Mouse (Mus musculus) 416B (cell line): ENCODE results near the gene Chn2.

ENCODE experiments used
- DNase-seq: peaks from one replicate; pipeline ENCODE4 v3.0.0; 2011; ENCODE audit warnings: low read depth

Gene Chn2

DNA sequence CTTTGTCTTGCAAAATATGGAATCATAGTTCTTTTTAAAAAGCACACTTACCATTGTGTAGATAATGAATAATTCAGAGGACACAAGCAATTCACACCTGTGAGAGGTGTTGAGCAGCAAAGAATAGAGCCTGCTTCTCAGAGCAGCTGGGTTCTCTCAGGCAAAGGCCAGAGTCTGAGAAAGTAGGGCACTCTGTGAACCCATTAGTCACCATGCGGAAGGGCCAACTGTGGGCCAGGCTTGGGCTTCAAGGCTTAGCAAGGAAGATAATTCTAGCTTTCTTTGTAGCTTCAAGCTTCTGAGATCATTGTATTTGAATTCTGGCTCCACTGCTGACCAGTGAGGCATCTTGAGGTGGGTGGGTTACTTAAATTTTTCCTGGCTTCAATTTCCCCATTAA is 2.8 kb downstream of the Chn2 start:
- no peak for DNase-seq

DNA sequence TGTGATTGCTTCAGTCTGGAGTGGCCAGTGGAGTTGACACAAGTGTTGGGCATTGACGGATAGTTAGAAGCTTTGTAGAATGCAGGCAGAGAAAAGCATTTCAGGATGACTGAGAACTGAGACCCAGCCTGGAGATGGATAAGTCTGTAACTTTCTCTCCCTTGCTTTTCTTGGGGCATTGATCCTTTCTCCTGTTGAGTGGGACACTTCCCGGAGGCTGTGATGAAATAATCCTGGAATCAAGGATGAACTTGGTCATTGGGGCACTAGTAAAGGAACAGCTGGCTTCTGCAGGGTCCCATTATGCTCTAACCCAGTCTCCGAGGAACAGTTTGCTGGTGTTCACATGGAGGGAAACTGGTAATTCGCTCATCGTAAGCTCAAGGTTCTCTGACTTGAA is 4.2 kb downstream of the Chn2 start:
- no peak for DNase-seq

GRCm38 (mm10) chr6:54045748-54046721 is 6.7 kb downstream of the Chn2 start:
- no peak for DNase-seq

DNA sequence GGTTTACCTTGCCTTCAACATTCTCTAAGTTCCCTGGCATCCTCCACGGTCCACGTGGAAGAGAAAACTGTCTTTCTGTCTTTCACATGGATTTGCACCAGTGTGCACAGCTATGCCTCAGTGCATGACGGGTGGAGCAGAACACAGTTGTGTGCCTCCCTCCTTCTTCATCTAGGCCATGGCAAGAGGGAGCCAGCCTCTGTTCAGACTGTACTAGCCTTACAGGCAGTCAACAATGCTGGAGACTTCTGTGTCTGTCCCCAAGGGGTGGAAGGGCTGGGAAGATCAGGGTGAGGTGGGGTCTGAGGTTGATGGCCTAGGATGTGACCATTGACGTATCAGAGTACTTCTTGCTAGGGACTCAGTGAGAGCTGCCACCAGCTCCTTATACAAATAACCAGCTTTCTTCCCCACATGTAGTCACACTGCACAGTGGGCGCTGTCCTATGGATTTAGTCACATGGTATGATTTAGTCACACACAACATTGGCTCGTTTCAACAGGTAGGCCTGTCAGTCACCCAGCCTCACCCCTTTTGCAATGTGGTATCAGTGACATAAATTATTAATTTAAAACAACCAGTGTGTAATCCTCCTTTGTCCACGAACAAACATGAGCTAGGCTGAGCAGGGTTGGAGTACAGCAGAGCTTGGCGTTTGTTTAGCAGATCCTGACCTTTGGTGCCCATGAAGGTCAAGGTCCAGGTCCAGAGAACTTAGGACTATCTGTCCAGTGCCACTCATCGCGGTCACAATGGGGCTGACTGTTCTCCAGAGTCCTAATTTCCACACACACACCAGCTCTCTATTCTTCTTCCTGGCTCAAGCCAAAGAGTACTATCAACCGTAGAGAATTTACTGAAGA is 7.8 kb downstream of the Chn2 start:
- DNase-seq = no peak

- no peak for DNase-seq
Observed at GRCm38 (mm10) chr6:54048768-54049167, 9.4 kb downstream of the Chn2 start.

DNA sequence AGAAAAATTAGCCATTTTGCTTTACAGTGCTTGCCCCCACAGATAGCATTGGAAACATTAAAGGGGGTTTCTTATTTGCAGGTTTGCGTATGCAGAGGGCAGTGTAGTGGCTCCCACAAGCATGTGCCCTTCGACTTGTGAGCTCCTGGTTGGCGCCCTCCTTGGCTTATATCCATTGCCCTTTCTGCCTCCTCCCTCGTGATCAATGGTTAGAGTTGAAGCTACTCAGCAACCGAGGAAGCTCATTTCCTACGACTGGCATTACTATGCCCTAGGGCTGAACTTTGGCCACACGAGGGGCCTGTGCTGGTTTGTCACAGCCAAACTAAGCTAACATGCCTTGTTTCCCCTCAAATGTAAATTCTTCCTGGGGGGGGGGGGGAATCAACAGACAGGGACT is 11.8 kb downstream of the Chn2 start:
- no peak for DNase-seq

DNA sequence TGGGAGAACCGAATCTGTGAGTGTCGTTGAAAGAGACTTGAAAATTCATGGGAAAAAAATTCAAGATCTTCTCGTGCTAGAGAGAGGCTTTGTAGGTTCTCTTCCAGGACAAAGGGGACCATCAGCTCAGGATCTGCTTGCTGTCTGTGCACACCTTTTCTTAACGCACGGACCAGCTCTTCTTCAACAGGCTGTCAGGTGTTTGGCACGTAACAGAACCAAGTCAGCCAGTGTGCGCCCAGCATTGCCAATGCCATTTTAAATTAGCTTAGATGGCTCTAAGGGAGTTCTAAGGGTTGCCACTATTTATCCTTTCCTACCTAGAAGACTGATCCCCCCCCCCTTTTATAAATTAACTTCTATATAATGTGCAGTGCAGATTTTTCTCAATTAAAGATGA is 12.8 kb downstream of the Chn2 start:
- DNase-seq = no peak

- no peak for DNase-seq
Observed at GRCm38 (mm10) chr6:54052666-54053065, 13.3 kb downstream of the Chn2 start.

DNA sequence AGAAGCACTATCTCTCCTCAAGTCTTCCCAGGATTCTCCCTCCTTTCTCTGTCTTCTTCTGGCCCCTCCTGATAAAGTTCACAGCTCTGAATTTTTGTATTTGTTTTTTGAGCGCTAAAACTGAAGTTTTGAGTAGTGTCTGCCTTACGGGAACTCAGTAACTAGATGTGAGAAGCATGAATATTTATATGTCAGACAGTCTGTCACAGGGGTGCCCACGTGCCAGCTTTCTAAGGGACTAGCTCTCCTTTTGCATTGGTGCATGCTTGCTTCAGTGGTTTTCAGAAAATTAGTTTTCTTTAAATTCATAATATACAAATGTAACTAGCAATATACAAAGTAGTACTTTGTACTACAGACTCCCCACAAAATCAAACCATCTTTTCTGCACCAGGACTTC is 14.0 kb downstream of the Chn2 start:
- DNase-seq = no peak

GRCm38 (mm10) chr6:54055387-54055786 is 16.0 kb downstream of the Chn2 start:
- no peak for DNase-seq

- DNase-seq = no peak
Observed at GRCm38 (mm10) chr6:54056548-54057532, 17.5 kb downstream of the Chn2 start.

- DNase-seq = no peak
Observed at GRCm38 (mm10) chr6:54057661-54058060, 18.3 kb downstream of the Chn2 start.

DNA sequence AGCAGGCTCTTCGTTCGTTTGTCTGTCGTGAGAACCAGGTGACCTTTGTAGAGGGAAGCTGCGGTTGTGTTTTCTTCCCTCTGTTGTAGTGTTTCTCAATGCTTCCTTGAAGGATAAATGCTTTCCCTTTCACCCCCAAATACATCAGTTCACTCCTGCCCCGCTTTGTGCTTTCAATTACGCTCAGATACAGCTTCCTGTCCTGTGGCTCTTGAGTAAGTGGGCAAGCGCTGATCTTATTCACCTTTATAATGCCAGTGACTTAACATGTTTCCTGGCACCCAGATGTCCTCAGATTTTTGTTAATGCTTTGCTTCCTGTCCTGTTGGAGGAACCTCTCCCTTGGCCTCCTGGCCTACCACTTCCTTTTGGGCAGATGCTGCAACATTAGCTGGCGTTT is 19.5 kb downstream of the Chn2 start:
- peak; percentile 52 for DNase-seq

GRCm38 (mm10) chr6:54060258-54060657 is 20.9 kb downstream of the Chn2 start:
- no peak for DNase-seq

GRCm38 (mm10) chr6:54061375-54061774 is 22.0 kb downstream of the Chn2 start:
- DNase-seq = no peak

DNA sequence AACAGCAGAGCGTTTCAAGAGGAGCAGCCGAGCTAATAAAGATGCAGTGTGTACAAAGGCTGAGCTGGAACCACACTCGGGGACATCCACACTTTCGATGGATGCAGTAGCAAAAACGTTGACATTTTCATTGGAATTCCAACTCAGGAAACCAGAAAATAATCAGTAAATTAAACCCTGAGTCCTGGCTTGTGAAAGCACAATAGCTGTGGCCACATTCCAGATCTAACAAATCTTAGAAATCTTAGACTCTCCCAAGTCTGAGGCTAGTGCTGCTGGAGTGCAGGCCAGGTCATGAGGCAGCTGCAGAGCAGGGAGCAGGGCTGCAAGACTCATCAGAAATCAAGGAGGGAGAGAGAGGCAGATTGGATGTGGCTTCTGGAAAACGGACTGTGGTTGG is 24.5 kb downstream of the Chn2 start:
- DNase-seq = no peak

DNA sequence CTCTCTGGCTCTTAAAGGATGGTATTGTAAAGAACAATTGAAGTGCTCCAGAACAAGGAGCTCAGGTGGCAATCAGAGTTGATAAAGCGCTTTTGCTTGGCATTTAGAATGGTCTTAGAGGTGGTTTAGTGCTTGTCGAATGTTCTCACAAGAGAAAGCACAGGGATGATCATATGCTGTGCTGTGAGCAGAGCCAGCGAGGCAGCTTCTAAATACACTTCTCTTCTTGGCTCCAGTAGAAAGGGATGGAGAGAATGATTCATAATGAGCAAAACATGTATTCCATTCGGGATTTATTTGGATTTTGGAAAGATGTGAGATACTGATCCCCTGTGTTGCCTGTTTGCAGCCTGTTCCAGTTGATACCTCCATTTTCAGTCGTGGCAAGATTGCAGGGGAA is 28.0 kb downstream of the Chn2 start:
- no peak for DNase-seq

DNA sequence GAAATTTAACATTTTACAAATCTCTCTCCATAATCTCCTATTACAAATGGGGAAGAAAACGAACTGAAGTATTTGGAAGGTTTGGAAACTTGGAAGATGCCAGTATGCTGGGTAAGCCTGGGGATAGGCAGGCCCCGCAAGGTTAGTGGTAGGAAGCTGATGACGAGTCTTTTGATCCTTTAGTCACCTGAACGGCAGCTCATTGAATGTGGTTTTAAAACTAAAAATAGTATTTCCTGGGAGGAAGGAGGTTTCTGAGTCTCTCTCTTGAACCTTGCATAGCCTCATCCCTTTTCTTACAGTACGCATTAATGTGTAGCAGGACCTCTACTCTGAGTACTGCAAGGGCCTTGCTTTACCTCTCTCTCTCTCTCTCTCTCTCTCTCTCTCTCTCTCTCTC is 29.5 kb downstream of the Chn2 start:
- peak; percentile 21 for DNase-seq

DNA sequence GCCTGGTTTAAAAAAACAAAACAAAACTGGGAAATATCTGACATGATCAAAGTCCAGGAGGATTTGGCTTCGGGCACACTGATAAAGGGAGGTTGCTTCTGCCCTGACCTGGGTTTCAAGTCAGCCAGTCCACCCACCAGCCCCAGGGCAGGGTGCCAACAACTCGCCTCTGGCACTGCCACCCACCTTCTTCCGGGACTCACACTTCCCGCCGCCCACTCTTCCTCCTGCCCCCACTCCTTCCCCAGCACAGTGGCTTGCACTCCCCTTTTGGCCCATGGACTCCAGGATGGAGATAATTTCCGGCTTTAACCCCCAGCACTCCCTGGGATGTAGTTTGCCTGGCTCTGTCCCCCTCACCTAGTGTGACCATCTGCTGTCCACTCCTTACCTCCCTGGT is 31.4 kb downstream of the Chn2 start:
- DNase-seq = peak; percentile 28

DNA sequence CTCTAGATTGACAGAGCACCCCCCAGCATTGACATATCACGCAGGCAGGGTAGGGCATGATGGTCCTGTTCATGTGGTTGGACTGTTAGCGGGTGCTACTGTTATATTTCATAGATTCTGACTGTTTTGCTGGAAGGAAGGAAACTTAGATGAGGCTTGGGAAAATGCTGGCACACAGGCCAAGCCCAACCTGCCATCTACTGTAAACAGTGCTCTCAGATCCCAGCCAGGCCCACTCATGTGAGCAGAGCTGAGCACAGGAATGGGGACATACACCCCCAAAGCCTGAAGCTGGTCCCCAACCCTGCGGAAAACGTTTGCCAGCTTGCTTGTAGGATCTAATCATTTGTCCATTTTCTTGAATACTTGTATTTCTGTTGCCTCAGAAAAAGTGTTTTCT is 32.1 kb downstream of the Chn2 start:
- DNase-seq = no peak

DNA sequence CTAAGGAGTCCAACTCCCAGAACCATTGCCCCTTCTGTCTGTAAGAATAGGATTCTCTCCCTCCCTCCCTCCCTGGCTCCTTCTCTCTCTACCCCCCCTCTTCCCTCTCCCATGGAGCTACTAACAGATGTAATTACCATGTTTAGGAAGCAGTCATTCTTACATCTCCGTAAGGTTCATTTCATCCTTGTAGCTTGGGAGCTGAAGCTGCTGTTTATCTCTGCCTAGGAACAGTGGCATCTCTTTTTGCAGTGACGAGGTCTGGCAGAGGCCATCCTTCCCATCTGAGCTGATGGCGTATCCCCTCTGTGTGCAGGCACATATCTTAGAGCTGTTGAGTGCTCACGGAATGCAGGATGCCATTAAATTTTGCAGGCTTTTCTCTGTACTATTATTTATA is 35.1 kb downstream of the Chn2 start:
- DNase-seq = no peak

DNA sequence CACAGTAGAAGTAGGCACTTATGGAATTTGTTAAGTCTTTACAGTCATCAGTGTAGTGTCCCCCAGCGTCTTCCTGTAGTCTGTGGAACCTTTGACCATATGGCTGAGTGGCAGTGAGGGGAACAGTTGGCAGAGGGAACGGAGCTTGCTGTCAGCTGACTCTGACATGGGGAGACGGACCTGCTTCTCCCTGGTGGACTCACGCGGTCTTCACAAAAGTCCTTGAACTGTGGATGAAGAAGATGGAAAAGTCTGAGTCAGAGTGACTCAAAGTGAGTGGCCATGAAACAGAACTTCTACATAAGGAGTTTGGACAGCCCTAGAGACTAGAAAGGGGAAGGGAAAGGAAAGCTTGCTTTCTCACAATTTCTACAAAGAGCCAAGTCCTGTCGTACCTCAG is 36.1 kb downstream of the Chn2 start:
- peak; percentile 8 for DNase-seq
